Mouse (Mus musculus): ENCODE results near the gene Il13ra1. TPM values are rescaled to one million over a fixed set of nuclear protein-coding genes. Genes with fewer than 3 reads are reported as not detected.

Gene Il13ra1
- polyA plus RNA-seq (2011; ENCODE audit: insufficient read depth, insufficient read length, low replicate concordance, missing spikeins), result 0.43 and 3.6 TPM in 2 replicates

- no peak for TF ChIP-seq POLR2A (IDR thresholded peaks at IDR 0.05; ENCODE audit: borderline replicate concordance, control insufficient read depth, low read depth, low read length)
- Histone ChIP-seq H3K4me3 (replicated peaks; ENCODE audit: control insufficient read depth, low read depth, low read length) (peak within 1 kb of the TSS; percentile 69), H3K27ac (ENCODE audit: control insufficient read depth, insufficient read depth, low read depth, low read length, poor library complexity) (peak within 1 kb of the TSS; percentile 48; the same call in 1 of the 2 replicates), H3K4me1 (ENCODE audit: control insufficient read depth, insufficient read depth, low read length) (no peaks in the 10 kb centered on the region; the same call in 1 of the 2 replicates)
- WGBS, result 13% methylated on average over 50 of the region's 51 CpGs
These were observed at the start of gene Il13ra1 for GRCm38 (mm10) chrX:36111622-36112421. Il13ra1 (plus strand) TSS chrX:36112110.

GRCm38 (mm10) chrX:36073997-36074396 lies 37.9 kb upstream of the Il13ra1 start:
- WGBS, result 69% methylated on average over 2 of the region's 2 CpGs
- TF ChIP-seq POLR2A (IDR thresholded peaks at IDR 0.05; ENCODE audit: borderline replicate concordance, control insufficient read depth, low read depth, low read length), result no peak
- no peak for TF ChIP-seq CTCF (IDR thresholded peaks at IDR 0.05; ENCODE audit: control insufficient read depth, insufficient read depth, low read length)
- no peak overlapping the region for H3K27ac ChIP-seq (ENCODE audit: control insufficient read depth, insufficient read depth, low read depth, low read length, poor library complexity)
- no peaks in the 10 kb centered on the region for H3K4me1 ChIP-seq (ENCODE audit: control insufficient read depth, insufficient read depth, low read length)
- no peak overlapping the region for H3K4me3 ChIP-seq (replicated peaks; ENCODE audit: control insufficient read depth, low read depth, low read length)

DNA sequence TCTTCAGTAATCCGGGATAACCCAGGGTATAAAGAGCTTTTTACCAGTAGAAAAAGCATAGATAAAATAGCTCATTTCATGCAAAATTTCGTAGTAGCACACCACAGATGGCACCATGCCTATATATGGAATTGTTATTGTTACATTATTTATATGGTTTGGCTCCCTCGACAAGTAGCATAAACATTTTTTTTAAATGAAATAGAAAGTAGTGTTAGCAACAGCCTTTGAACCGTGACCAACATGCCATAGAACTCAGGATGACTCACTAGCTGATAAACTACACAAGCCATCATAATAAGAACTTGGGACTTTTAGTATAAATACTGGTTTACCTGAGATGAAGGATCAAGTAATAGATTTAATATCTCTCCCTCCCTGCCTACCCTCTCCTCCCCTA lies 34.7 kb upstream of the Il13ra1 start:
- H3K4me1 ChIP-seq (ENCODE audit: control insufficient read depth, insufficient read depth, low read length), result no peaks in the 10 kb centered on the region
- TF ChIP-seq POLR2A (IDR thresholded peaks at IDR 0.05; ENCODE audit: borderline replicate concordance, control insufficient read depth, low read depth, low read length), result no peak
- TF ChIP-seq CTCF (IDR thresholded peaks at IDR 0.05; ENCODE audit: control insufficient read depth, insufficient read depth, low read length), result no peak
- no peak overlapping the region for H3K27ac ChIP-seq (ENCODE audit: control insufficient read depth, insufficient read depth, low read depth, low read length, poor library complexity)
- no peak overlapping the region for H3K4me3 ChIP-seq (replicated peaks; ENCODE audit: control insufficient read depth, low read depth, low read length)
- WGBS, result 66% methylated on average over 4 of the region's 4 CpGs

DNA sequence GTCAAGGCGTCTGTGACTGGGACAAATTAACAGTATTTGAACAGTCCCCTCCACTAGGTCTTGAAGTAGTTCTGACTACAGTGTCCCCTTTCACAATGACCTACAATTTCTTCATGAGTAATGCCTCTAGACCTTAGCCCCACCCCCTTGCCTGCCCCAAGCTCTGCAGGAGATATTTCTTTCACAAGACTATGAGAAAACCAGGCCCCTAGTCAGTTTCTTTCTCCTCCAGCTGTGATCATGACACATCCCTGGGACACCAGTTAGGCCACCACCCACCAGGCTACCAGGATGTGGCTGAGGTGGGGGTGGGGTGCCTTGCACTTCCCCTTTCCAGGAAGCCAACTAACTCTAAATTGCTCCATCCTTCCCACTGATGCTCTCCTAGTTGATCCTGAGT lies 29.0 kb upstream of the Il13ra1 start:
- Histone ChIP-seq H3K4me1 (ENCODE audit: control insufficient read depth, insufficient read depth, low read length) (peaks cover 2% of the 10 kb centered on the region; the same call in 1 of the 2 replicates), H3K4me3 (replicated peaks; ENCODE audit: control insufficient read depth, low read depth, low read length) (no peak overlapping the region), H3K27ac (ENCODE audit: control insufficient read depth, insufficient read depth, low read depth, low read length, poor library complexity) (peak overlapping the region; percentile 87)
- no peak for TF ChIP-seq POLR2A (IDR thresholded peaks at IDR 0.05; ENCODE audit: borderline replicate concordance, control insufficient read depth, low read depth, low read length)
- TF ChIP-seq CTCF (IDR thresholded peaks at IDR 0.05; ENCODE audit: control insufficient read depth, insufficient read depth, low read length), result no peak
- WGBS, result 52% methylated on average over 1 of the region's 1 CpGs

DNA sequence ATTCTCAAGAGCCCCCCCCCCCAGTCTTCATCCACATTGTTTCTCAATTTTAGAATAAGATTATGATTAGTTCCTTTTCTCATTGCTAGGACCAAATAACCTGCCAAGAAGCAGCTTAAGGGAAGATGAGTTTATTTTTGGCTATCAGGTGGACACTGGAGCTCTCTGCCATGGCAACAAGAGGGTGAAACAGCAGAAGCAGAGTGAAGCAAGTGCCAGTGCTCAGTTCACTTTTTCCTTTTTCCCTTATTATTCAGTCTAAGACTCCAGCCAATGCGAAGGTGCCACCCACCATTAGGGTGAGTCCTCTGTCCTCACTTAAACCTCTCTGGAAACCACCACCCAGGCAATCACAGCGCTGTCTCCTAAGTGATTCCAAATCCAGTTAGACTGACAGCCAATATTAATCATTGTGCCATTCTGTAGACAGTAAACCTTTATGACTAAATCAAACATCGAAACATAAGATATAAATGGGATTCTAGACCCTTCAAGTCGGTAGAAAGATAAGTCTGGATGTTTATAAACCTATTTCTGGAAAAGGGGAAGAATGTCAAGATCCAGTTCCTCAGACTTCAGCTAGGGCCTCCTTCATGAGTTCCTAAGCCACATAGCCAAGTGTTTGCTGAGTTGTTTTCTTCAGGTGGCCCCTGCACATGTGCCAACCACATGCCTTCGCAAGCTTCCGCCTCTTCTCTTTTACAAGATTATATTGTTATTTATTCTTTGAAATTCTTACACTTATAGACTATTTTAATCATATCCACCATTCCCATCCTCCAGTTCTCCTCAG lies 23.2 kb upstream of the Il13ra1 start:
- Histone ChIP-seq H3K4me1 (ENCODE audit: control insufficient read depth, insufficient read depth, low read length) (no peaks in the 10 kb centered on the region), H3K27ac (ENCODE audit: control insufficient read depth, insufficient read depth, low read depth, low read length, poor library complexity) (no peak overlapping the region), H3K4me3 (replicated peaks; ENCODE audit: control insufficient read depth, low read depth, low read length) (no peak overlapping the region)
- TF ChIP-seq POLR2A (IDR thresholded peaks at IDR 0.05; ENCODE audit: borderline replicate concordance, control insufficient read depth, low read depth, low read length), result no peak
- TF ChIP-seq CTCF (IDR thresholded peaks at IDR 0.05; ENCODE audit: control insufficient read depth, insufficient read depth, low read length), result no peak
- WGBS, result 54% methylated on average over 6 of the region's 6 CpGs

DNA sequence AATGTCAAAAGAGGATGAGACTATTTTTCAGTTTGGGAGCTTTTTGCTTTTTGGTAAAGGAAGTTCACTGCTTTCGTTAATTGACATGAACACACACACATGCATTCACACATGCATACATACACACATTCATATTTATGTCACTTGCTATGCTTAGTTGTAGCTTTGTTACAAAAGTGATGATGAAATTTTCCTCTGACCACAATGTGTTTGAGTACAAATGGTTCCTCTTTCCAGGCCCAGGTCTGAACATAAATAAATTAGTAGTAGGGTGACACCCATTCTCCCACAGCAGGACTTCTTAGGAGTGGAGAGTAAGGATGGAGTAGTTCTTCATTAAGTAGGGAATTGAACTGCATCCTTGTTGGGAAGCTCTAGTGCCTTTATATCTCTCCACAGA lies 11.0 kb upstream of the Il13ra1 start:
- 27% methylated on average over 1 of the region's 1 CpGs for WGBS
- H3K4me1 ChIP-seq (ENCODE audit: control insufficient read depth, insufficient read depth, low read length), result no peaks in the 10 kb centered on the region; the same call in 1 of the 2 replicates
- TF ChIP-seq POLR2A (IDR thresholded peaks at IDR 0.05; ENCODE audit: borderline replicate concordance, control insufficient read depth, low read depth, low read length) (no peak), CTCF (IDR thresholded peaks at IDR 0.05; ENCODE audit: control insufficient read depth, insufficient read depth, low read length) (no peak)
- H3K4me3 ChIP-seq (replicated peaks; ENCODE audit: control insufficient read depth, low read depth, low read length), result no peak overlapping the region
- peak overlapping the region; percentile 74; the same call in 1 of the 2 replicates for H3K27ac ChIP-seq (ENCODE audit: control insufficient read depth, insufficient read depth, low read depth, low read length, poor library complexity)

- TF ChIP-seq CTCF (IDR thresholded peaks at IDR 0.05; ENCODE audit: control insufficient read depth, insufficient read depth, low read length), result no peak
- Histone ChIP-seq H3K4me3 (replicated peaks; ENCODE audit: control insufficient read depth, low read depth, low read length) (no peak overlapping the region), H3K27ac (ENCODE audit: control insufficient read depth, insufficient read depth, low read depth, low read length, poor library complexity) (peak overlapping the region; percentile 74; the same call in 1 of the 2 replicates), H3K4me1 (ENCODE audit: control insufficient read depth, insufficient read depth, low read length) (no peaks in the 10 kb centered on the region; the same call in 1 of the 2 replicates)
- WGBS, result 17% methylated on average over 3 of the region's 3 CpGs
These were observed 10.6 kb upstream of the Il13ra1 start for GRCm38 (mm10) chrX:36101318-36101717.

DNA sequence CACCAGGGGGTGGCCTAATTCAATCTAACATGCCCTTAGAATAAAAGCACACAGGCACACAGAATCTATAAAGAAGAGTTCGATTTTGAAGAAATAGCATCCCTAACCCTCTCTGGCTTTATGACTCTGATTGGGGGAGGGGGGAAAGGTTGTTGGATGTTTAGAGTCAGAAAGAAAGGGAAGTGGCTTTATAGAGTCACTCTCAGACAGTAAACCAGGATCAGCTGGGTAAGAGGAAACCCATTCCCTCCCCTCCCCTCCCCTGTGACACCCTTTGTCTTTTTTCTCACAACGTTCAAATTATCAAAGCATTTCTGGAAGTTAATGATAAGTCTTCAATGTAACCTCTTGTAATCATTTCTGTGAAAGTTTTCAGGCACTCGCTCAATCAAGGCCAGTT lies 3.3 kb upstream of the Il13ra1 start:
- Histone ChIP-seq H3K27ac (ENCODE audit: control insufficient read depth, insufficient read depth, low read depth, low read length, poor library complexity) (no peak overlapping the region), H3K4me1 (ENCODE audit: control insufficient read depth, insufficient read depth, low read length) (no peaks in the 10 kb centered on the region; the same call in 1 of the 2 replicates), H3K4me3 (replicated peaks; ENCODE audit: control insufficient read depth, low read depth, low read length) (no peak overlapping the region)
- WGBS, result 25% methylated on average over 3 of the region's 3 CpGs
- TF ChIP-seq CTCF (IDR thresholded peaks at IDR 0.05; ENCODE audit: control insufficient read depth, insufficient read depth, low read length) (no peak), POLR2A (IDR thresholded peaks at IDR 0.05; ENCODE audit: borderline replicate concordance, control insufficient read depth, low read depth, low read length) (no peak)
